Mouse (Mus musculus) embryonic facial prominence, embryonic 10.5 days (tissue): ENCODE results near the gene Btn2a2. TPM values are rescaled to one million over a fixed set of nuclear protein-coding genes. Genes with fewer than 3 reads are reported as not detected.
A peak's percentile ranks its signal among the peaks of the same experiment; 100 is the strongest.

Experiments used
- DNase-seq: peaks from one replicate; pipeline ENCODE4 v3.0.0-alpha.2; 2017; ENCODE audit warnings: low spot score
- H3K27ac ChIP-seq: fragments of 300-500 bp; sonication (generic); replicated peaks from 2 replicates; pipeline ENCODE4 v1.5.1; 2016; ENCODE audit warnings: mild to moderate bottlenecking
- H3K27me3 ChIP-seq: fragments of 300-500 bp; sonication (generic); replicated peaks from 2 replicates; pipeline ENCODE4 v1.6.1; 2016; ENCODE audit warnings: low read depth, mild to moderate bottlenecking; ENCODE audit not compliant: poor library complexity, severe bottlenecking
- H3K36me3 ChIP-seq: fragments of 300-500 bp; sonication (generic); replicated peaks from 2 replicates; pipeline ENCODE4 v1.6.1; 2016; ENCODE audit warnings: mild to moderate bottlenecking, moderate library complexity
- H3K4me1 ChIP-seq: fragments of 300-500 bp; sonication (generic); 2 replicates; pipeline ENCODE4 v1.6.1; 2016
- H3K4me3 ChIP-seq: fragments of 300-500 bp; sonication (generic); 2 replicates; pipeline ENCODE4 v1.5.1; 2016; ENCODE audit warnings: mild to moderate bottlenecking, moderate library complexity
- H3K9me3 ChIP-seq: fragments of 300-500 bp; sonication (generic); 2 replicates; pipeline ENCODE4 v1.6.1; 2016; ENCODE audit warnings: mild to moderate bottlenecking
- WGBS: fragments of 180-500 bp; shearing (Covaris S2); methylation state at CpG from one replicate; pipeline ENCODE4 v1.1.7; 2016; 5-methylcytosine and 5-hydroxymethylcytosine counted together
- polyA plus RNA-seq: library from polyadenylated mRNA; unstranded; fragments of >200 nt; fragmentation: Nextera tagmentation; extraction: Ambion mirVana; gene quantifications from 2 replicates; pipeline ENCODE4 v1.2.1, GENCODE M21; 2016

Btn2a2 gene
- polyA plus RNA-seq, 1 experiment from 2014 or later, result 1.2 TPM

- H3K4me3 ChIP-seq, result peak overlapping the region; percentile 69; the same call in 1 of the 2 replicates
- H3K4me1 ChIP-seq, result peaks cover 23% of the 10 kb centered on the region
- H3K36me3 ChIP-seq, result no peaks in the 10 kb centered on the region
- peak; percentile 86 for DNase-seq
- H3K9me3 ChIP-seq, result no peaks in the 10 kb centered on the region
- under 1% methylated on average over 9 of the region's 9 CpGs for WGBS
- H3K27me3 ChIP-seq, result peaks cover 16% of the 10 kb centered on the region
- H3K27ac ChIP-seq, result no peak overlapping the region
Measured at GRCm38 (mm10) chr13:23466911-23467310, 21.7 kb downstream of the Btn2a2 start.

- no peak for DNase-seq
- Histone ChIP-seq H3K27ac (no peak overlapping the region), H3K4me1 (peaks cover 23% of the 10 kb centered on the region), H3K27me3 (peaks cover 16% of the 10 kb centered on the region), H3K9me3 (no peaks in the 10 kb centered on the region), H3K36me3 (no peaks in the 10 kb centered on the region), H3K4me3 (peak overlapping the region; percentile 69)
- 50% methylated on average over 1 of the region's 1 CpGs for WGBS
Measured at GRCm38 (mm10) chr13:23466306-23466705, 22.4 kb downstream of the Btn2a2 start.

DNA sequence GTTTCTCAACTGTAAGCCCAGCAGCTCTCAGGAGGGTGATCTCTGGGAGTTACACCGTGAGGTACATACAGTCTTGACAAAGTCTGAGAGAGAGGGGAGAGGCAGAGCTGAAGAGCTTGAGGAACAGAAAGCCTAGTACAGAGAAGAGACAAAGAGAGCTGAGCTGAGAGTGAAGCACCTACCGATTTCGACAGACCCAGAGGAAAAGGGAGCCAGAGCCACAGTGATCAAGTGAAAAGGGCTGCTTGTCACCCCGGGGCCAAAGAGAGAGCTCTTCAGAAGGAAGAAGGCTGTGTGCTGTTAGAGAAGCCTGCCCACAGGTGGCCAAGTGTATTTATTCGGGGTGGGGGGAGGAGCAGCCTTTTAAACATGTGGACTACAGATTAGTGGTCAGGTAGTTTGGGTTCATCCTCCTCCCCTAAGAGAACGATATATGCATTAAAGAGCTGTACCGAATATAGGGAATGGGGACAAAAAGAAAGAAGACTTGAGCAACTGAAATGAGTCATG is 23.0 kb downstream of the Btn2a2 start, which contains the start of gene Btn1a1:
TSS of gene Btn1a1 (minus strand) at position 302 of the 510 bp plus-strand sequence.
- Histone ChIP-seq H3K9me3 (no peaks in the 10 kb centered on the region), H3K4me3 (peak within 1 kb of the TSS; percentile 69), H3K36me3 (no peaks in the 10 kb centered on the region), H3K4me1 (peaks cover 23% of the 10 kb centered on the region), H3K27me3 (peaks cover 20% of the 10 kb centered on the region), H3K27ac (peak within 1 kb of the TSS; percentile 48; the same call in 1 of the 2 replicates)
- DNase-seq, result peak; percentile 45
- WGBS, result under 1% methylated on average over 7 of the region's 7 CpGs

DNA sequence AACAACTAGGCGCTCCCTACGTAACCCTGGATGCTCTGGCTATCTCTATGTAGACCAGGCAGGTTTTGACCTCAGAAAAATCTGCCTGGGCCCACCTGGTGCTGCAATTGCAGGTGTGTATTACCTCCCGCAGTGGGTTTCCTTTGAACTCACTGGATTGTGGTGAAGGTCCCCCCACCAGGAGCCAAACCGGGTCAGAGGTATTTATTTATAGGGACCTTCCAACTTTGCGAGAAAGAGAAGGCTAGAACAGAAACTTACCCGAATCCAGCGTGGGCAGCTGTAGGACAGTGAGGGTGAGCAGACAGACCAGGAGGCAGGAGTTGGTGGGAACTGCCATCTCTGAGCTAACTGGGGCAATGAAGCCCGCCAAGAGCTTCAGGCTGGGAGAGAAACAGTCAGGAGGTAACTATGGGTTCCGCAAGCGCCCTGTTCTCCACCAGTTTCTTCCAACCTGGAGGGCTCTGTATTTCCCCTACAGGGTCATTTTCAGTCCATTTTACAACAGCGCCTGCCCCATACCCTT is 23.8 kb downstream of the Btn2a2 start:
- H3K27ac ChIP-seq, result peak overlapping the region; percentile 48; the same call in 1 of the 2 replicates
- H3K9me3 ChIP-seq, result no peaks in the 10 kb centered on the region
- peak overlapping the region; percentile 69 for H3K4me3 ChIP-seq
- DNase-seq, result peak; percentile 38
- no peaks in the 10 kb centered on the region for H3K36me3 ChIP-seq
- WGBS, result under 1% methylated on average over 11 of the region's 11 CpGs
- H3K27me3 ChIP-seq, result peaks cover 20% of the 10 kb centered on the region
- H3K4me1 ChIP-seq, result peaks cover 23% of the 10 kb centered on the region

GRCm38 (mm10) chr13:23464224-23464637 is 24.4 kb downstream of the Btn2a2 start:
- Histone ChIP-seq H3K4me1 (peaks cover 29% of the 10 kb centered on the region), H3K27me3 (peaks cover 23% of the 10 kb centered on the region), H3K36me3 (no peaks in the 10 kb centered on the region), H3K4me3 (peak overlapping the region; percentile 69), H3K27ac (peak overlapping the region; percentile 57), H3K9me3 (no peaks in the 10 kb centered on the region)
- WGBS, result under 1% methylated on average over 29 of the region's 29 CpGs
- peak; percentile 64 for DNase-seq

DNA sequence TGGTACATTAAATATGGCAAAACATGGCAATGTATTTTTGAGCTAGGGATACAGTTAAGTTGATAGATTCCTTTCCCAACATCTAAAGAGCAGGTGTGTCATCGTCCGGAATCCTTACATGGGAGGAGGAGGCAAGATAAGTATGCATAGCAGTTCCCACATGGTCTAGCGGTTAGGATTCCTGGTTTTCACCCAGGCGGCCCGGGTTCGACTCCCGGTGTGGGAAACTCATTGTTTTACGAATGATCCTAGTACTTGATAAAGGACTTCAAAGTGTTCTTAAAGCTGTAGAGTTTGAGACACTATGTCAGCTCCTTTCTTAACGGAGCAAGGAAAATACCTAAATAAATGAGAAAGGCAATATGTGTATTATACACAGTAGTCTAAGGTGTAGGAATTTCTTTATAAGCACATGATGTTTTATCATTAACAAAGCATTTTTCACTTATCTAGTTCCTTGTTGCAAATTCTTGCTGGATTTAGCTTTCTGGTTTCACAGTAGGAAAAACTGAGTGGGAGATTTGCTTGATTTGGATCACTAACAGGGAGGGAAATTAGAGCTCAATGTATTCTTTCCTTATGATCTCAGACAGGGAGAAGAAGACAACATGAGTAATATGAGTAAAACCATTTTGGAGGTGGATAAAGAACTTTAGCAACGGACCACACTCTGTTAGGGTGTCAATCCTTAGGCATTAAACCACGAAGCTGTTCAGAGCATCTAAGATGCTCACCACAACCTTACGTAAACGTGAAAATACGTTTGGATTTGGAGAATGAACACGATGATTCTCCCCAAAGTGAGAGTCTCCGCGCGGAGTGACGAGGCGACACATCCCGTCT is 25.1 kb downstream of the Btn2a2 start:
- Histone ChIP-seq H3K27me3 (peaks cover 29% of the 10 kb centered on the region), H3K27ac (peak overlapping the region; percentile 57), H3K4me1 (peaks cover 29% of the 10 kb centered on the region), H3K4me3 (peak overlapping the region; percentile 69), H3K9me3 (no peaks in the 10 kb centered on the region), H3K36me3 (no peaks in the 10 kb centered on the region)
- WGBS, result under 1% methylated on average over 21 of the region's 21 CpGs
- peak; percentile 89 for DNase-seq

DNA sequence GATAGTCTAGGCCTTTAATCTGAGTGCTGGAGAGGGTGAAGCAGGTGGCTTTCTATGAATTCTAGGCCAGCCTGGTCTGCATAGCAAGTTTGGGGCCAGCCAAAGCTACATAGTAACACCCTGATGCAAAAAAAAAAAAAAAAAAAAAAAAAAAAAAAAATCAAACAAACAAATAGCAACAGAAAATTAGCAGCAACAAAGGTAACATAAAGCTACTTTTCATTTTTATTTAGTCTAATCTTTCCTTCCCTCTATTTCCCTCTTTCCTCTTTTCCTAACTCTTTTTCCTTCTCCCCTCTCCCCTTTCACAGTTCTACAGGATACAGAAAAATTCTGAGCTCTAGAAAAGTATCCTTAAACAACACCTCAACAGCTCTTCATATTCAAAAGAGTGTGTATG is 26.0 kb downstream of the Btn2a2 start:
- H3K4me1 ChIP-seq, result peaks cover 29% of the 10 kb centered on the region
- peaks cover 38% of the 10 kb centered on the region for H3K27me3 ChIP-seq
- H3K4me3 ChIP-seq, result no peak overlapping the region
- H3K27ac ChIP-seq, result no peak overlapping the region
- no peaks in the 10 kb centered on the region for H3K9me3 ChIP-seq
- H3K36me3 ChIP-seq, result no peaks in the 10 kb centered on the region
- DNase-seq, result no peak

GRCm38 (mm10) chr13:23462063-23462462 is 26.6 kb downstream of the Btn2a2 start:
- H3K4me1 ChIP-seq, result peaks cover 29% of the 10 kb centered on the region
- DNase-seq, result no peak
- WGBS, result 79% methylated on average over 4 of the region's 4 CpGs
- no peak overlapping the region for H3K4me3 ChIP-seq
- peaks cover 40% of the 10 kb centered on the region for H3K27me3 ChIP-seq
- no peak overlapping the region for H3K27ac ChIP-seq
- no peaks in the 10 kb centered on the region for H3K36me3 ChIP-seq
- no peaks in the 10 kb centered on the region for H3K9me3 ChIP-seq

DNA sequence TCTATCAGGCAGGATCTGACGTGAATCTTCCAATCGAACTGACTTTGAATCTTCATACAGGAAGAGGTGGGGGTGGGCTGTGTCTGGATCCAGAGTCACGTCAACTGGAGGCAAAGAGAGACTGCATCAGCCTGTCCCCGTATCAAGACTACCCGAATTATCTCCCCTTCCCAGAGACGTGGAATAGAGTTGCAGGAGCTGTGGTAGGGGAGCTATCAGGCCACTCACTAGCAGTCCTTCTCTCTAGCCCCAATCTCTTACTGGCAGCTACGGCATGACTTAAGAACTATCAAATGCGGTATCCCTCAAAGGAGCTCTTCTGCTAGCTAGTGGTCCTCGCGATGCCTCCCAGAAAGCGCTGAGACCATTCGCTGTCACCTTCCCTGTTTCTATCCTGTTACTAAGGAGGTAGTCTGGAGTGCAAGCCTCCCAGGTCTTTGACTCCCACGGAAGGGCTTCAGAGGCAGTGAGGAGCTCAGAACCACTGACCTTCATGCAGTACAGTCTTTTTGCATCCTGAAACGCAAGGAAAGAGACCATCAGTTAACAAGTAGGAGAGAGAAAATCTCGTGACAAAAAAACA is 29.3 kb downstream of the Btn2a2 start:
- 16% methylated on average over 15 of the region's 15 CpGs for WGBS
- no peak overlapping the region for H3K27ac ChIP-seq
- H3K4me3 ChIP-seq, result peak overlapping the region; percentile 38
- peaks cover 8% of the 10 kb centered on the region for H3K4me1 ChIP-seq
- H3K36me3 ChIP-seq, result no peaks in the 10 kb centered on the region
- peaks cover 25% of the 10 kb centered on the region for H3K27me3 ChIP-seq
- no peak for DNase-seq
- H3K9me3 ChIP-seq, result no peaks in the 10 kb centered on the region

- H3K9me3 ChIP-seq, result no peaks in the 10 kb centered on the region
- H3K36me3 ChIP-seq, result no peaks in the 10 kb centered on the region
- peaks cover 14% of the 10 kb centered on the region; the same call in 1 of the 2 replicates for H3K27me3 ChIP-seq
- H3K4me3 ChIP-seq, result peak overlapping the region; percentile 77
- WGBS, result 1% methylated on average over 9 of the region's 9 CpGs
- no peak for DNase-seq
- peaks cover under 1% of the 10 kb centered on the region for H3K4me1 ChIP-seq
- peak overlapping the region; percentile 85 for H3K27ac ChIP-seq
Measured at GRCm38 (mm10) chr13:23453926-23454325, 34.7 kb downstream of the Btn2a2 start.

DNA sequence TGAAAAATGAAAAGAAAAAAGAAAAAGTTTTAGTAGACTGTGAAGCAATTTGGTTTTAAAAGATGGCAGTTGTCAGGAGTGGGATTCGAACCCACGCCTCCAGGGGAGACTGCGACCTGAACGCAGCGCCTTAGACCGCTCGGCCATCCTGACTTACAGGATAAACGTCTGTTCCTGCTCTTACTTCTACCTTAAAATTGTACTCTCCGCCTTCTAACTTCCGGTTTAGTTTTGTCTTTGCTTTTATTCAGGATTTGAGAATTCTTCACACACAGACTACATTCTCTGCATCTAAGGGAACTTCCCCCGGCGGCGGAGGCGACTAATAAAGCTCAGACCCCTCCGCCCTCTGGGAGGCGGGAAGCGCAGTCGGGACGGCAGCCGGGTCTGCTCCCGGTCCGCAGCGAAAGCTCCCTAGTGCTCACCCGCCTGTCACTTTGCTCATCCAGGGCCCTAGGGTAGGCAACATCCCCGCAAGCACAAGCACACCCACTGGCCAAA is 35.2 kb downstream of the Btn2a2 start:
- peak; percentile 82 for DNase-seq
- H3K27ac ChIP-seq, result peak overlapping the region; percentile 85
- H3K27me3 ChIP-seq, result peaks cover 9% of the 10 kb centered on the region; the same call in 1 of the 2 replicates
- peak overlapping the region; percentile 77 for H3K4me3 ChIP-seq
- H3K4me1 ChIP-seq, result peaks cover 6% of the 10 kb centered on the region
- WGBS, result under 1% methylated on average over 25 of the region's 25 CpGs
- no peaks in the 10 kb centered on the region for H3K9me3 ChIP-seq
- no peaks in the 10 kb centered on the region for H3K36me3 ChIP-seq

DNA sequence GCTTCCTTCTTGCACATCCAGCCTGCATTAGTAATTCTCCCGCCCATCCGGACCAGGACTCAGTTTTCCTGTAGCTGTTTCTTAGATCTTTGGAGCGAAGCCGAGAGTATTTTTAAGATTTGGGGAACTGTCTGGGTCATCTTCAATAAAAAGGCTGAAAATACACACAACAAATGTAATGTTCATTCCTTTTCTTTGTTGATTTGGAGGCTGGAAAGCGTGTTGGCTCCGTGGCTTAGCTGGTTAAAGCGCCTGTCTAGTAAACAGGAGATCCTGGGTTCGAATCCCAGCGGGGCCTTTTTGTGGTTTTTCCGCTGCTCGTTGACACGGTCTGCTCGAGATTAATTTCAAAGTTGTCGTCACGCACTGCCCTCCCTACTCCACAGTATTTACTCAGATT is 38.3 kb downstream of the Btn2a2 start:
- Histone ChIP-seq H3K4me1 (peaks cover 6% of the 10 kb centered on the region), H3K36me3 (no peaks in the 10 kb centered on the region), H3K27me3 (no peaks in the 10 kb centered on the region), H3K9me3 (no peaks in the 10 kb centered on the region), H3K27ac (peak overlapping the region; percentile 71), H3K4me3 (peak overlapping the region; percentile 68)
- under 1% methylated on average over 15 of the region's 15 CpGs for WGBS
- peak; percentile 88 for DNase-seq
